Mouse (Mus musculus) hindbrain, postnatal 0 days (tissue): ENCODE data around the gene Tacc2. TPM values are rescaled to one million over a fixed set of nuclear protein-coding genes. Genes with fewer than 3 reads are reported as not detected.

Source experiments
- ATAC-seq: fragments of 200-750 bp; cut with Nextera tagmentation; 2 replicates; pipeline ENCODE4 v1.8.0; 2017; ENCODE audit warnings: mild to moderate bottlenecking, moderate TSS enrichment, moderate library complexity
- DNase-seq: peaks from one replicate; pipeline ENCODE4 v3.0.0-alpha.2; 2015; ENCODE audit warnings: low spot score
- H3K27ac ChIP-seq: fragments of 300-500 bp; sonication (generic); 2 replicates; pipeline ENCODE4 v1.5.1; 2014; ENCODE audit warnings: mild to moderate bottlenecking
- H3K27me3 ChIP-seq: fragments of 300-500 bp; sonication (generic); 2 replicates; pipeline ENCODE4 v1.6.1; 2014; ENCODE audit warnings: low read length, mixed read lengths; ENCODE audit not compliant: insufficient read depth
- H3K36me3 ChIP-seq: fragments of 300-500 bp; sonication (generic); 2 replicates; pipeline ENCODE4 v1.6.1; 2014; ENCODE audit warnings: low read length, mixed read lengths; ENCODE audit not compliant: insufficient read depth
- H3K4me1 ChIP-seq: fragments of 300-500 bp; sonication (generic); 2 replicates; pipeline ENCODE4 v1.6.1; 2014; ENCODE audit warnings: antibody characterized with exemption, low read length, mixed read lengths; ENCODE audit not compliant: insufficient read depth
- H3K4me2 ChIP-seq: fragments of 300-500 bp; sonication (generic); 2 replicates; pipeline ENCODE4 v1.6.1; 2014; ENCODE audit warnings: low read depth, mild to moderate bottlenecking, low read length, moderate library complexity, mixed read lengths
- H3K4me3 ChIP-seq: fragments of 300-500 bp; sonication (generic); 2 replicates; pipeline ENCODE4 v1.5.1; 2014; ENCODE audit warnings: low read length
- H3K9ac ChIP-seq: fragments of 300-500 bp; sonication (generic); replicated peaks from 2 replicates; pipeline ENCODE4 v1.6.1; 2014; ENCODE audit warnings: mild to moderate bottlenecking, low read length, moderate library complexity, mixed read lengths
- H3K9me3 ChIP-seq: fragments of 300-500 bp; sonication (generic); 2 replicates; pipeline ENCODE4 v1.6.1; 2016; ENCODE audit warnings: low read length, mixed read lengths
- CTCF ChIP-seq: IDR thresholded peaks from 2 replicates; pipeline ENCODE4 v1.5.1; 2016; ENCODE audit warnings: antibody characterized with exemption, control low read depth, low read depth
- WGBS: fragments of 180-500 bp; shearing (Covaris S2); extraction: QIAGEN DNeasy Blood & Tissue Kit; methylation state at CpG from one replicate; pipeline ENCODE4 v1.1.7; 2014; 5-methylcytosine and 5-hydroxymethylcytosine counted together
- polyA plus RNA-seq: library from polyadenylated mRNA; unstranded; fragments of >200 nt; fragmentation: Nextera tagmentation; extraction: Ambion mirVana; gene quantifications from 2 replicates; pipeline ENCODE4 v1.2.1, GENCODE M21; 2015
- total RNA-seq: library from RNA; depleted of rRNA; stranded (reverse); fragments of >200 nt; gene quantifications from 2 replicates; pipeline ENCODE4 v1.2.3, GENCODE M21; 2014

Tacc2 gene
- total and polyA plus RNA-seq, 2 experiments from 2014 or later, result 38.4 to 51.8 TPM

- TF ChIP-seq CTCF, result no peak
- Histone ChIP-seq H3K9ac (no peak overlapping the region), H3K4me1 (peaks cover 28% of the 10 kb centered on the region), H3K27ac (no peak overlapping the region), H3K36me3 (no peaks in the 10 kb centered on the region), H3K4me2 (no peak overlapping the region), H3K27me3 (no peaks in the 10 kb centered on the region), H3K9me3 (no peaks in the 10 kb centered on the region), H3K4me3 (no peak overlapping the region)
- no peak for DNase-seq
- ATAC-seq, result no peak
Measured at GRCm38 (mm10) chr7:130698480-130698879, 121.2 kb downstream of the Tacc2 start.

- Histone ChIP-seq H3K4me3 (no peak overlapping the region), H3K9ac (no peak overlapping the region), H3K27me3 (no peaks in the 10 kb centered on the region), H3K27ac (no peak overlapping the region), H3K4me1 (peaks cover 6% of the 10 kb centered on the region; the same call in 1 of the 2 replicates), H3K9me3 (no peaks in the 10 kb centered on the region), H3K36me3 (no peaks in the 10 kb centered on the region), H3K4me2 (no peak overlapping the region)
- TF ChIP-seq CTCF, result no peak
- 57% methylated on average over 1 of the region's 1 CpGs for WGBS
- DNase-seq (no peak), ATAC-seq (no peak)
Measured at GRCm38 (mm10) chr7:130701336-130701735, 124.1 kb downstream of the Tacc2 start.

DNA sequence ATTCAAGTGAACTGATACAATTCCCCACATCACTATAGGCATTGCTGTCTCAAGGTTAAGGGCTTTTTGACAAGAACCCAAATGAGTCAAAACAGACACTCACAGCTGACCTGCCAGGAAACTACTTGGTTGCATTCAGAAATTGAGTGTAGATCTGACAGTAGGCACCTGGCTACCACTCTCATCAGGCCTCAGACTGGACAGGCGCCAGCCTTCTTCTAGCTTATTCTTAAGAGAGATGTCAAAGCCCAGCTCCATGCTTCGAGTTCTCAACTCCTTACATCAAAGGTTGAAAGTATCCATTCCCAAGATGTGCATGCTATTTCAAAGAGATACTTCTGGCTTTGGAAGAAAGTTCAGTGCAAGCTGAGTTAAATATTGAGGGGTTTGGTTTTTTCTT lies 128.0 kb downstream of the Tacc2 start:
- no peak overlapping the region for H3K4me2 ChIP-seq
- H3K27ac ChIP-seq, result no peak overlapping the region
- no peaks in the 10 kb centered on the region for H3K36me3 ChIP-seq
- H3K4me3 ChIP-seq, result no peak overlapping the region
- H3K9ac ChIP-seq, result no peak overlapping the region
- DNase-seq, result no peak
- no peaks in the 10 kb centered on the region for H3K27me3 ChIP-seq
- H3K4me1 ChIP-seq, result peaks cover under 1% of the 10 kb centered on the region; the same call in 1 of the 2 replicates
- no peak for TF ChIP-seq CTCF
- 77% methylated on average over 2 of the region's 2 CpGs for WGBS
- H3K9me3 ChIP-seq, result no peaks in the 10 kb centered on the region
- ATAC-seq, result no peak

DNA sequence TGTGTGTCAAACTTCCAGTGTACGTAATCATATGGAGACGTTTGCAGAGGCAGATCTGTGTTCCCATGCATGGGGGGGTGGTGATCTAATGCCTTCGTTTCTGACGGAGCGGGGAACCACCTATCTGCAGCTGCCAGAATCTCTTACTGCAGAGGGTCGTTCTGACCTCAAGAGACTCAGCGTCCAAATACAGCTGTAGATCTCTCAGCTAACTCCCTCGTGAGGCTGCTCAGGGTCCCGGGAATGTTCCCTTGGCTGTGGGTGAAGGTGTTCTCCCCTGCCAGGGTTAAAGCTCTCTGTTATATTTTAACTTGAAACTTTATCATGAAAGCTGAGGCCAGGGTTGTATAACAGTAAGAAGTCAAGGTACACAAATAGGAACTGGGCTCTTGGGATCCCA lies 131.7 kb downstream of the Tacc2 start:
- Histone ChIP-seq H3K27ac (no peak overlapping the region), H3K9me3 (no peaks in the 10 kb centered on the region), H3K4me1 (peaks cover 17% of the 10 kb centered on the region; the same call in 1 of the 2 replicates), H3K27me3 (no peaks in the 10 kb centered on the region), H3K9ac (no peak overlapping the region), H3K36me3 (no peaks in the 10 kb centered on the region), H3K4me3 (no peak overlapping the region), H3K4me2 (no peak overlapping the region)
- DNase-seq, result no peak
- WGBS, result 53% methylated on average over 9 of the region's 9 CpGs
- ATAC-seq, result no peak
- TF ChIP-seq CTCF, result no peak

- H3K9ac ChIP-seq, result no peak overlapping the region
- H3K4me3 ChIP-seq, result no peak overlapping the region
- H3K4me1 ChIP-seq, result peaks cover 18% of the 10 kb centered on the region; the same call in 1 of the 2 replicates
- no peak overlapping the region for H3K4me2 ChIP-seq
- no peaks in the 10 kb centered on the region for H3K9me3 ChIP-seq
- WGBS, result 38% methylated on average over 9 of the region's 9 CpGs
- DNase-seq (peak; percentile 35), ATAC-seq (no peak)
- H3K36me3 ChIP-seq, result no peaks in the 10 kb centered on the region
- TF ChIP-seq CTCF, result no peak
- H3K27me3 ChIP-seq, result no peaks in the 10 kb centered on the region
- H3K27ac ChIP-seq, result peak overlapping the region; percentile 54; the same call in 1 of the 2 replicates
Measured at GRCm38 (mm10) chr7:130709372-130710274, 132.4 kb downstream of the Tacc2 start.

DNA sequence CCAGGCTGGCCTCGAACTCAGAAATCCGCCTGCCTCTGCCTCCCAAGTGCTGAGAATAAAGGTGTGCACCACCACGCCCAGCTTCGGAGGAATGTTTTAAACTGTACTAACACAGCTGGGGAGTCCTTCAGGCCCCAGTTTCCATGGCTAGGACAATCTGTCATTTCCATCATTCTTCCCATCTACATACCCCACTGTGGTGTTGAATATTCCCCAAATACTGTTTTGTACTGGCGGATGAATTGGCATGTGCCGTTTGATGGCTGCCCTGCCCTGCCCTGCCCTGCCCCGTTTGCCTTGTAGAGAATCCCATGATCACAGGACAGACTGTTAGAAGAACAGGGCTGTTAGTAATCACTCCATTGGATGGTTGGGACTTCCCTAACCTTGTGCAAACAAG lies 134.6 kb downstream of the Tacc2 start:
- no peaks in the 10 kb centered on the region for H3K27me3 ChIP-seq
- no peak for DNase-seq
- H3K36me3 ChIP-seq, result 0 out of 2 replicates have a peak, but pooled peaks cover 2% of the 10 kb centered on the region
- no peak overlapping the region for H3K4me2 ChIP-seq
- no peaks in the 10 kb centered on the region for H3K9me3 ChIP-seq
- TF ChIP-seq CTCF, result no peak
- no peak for ATAC-seq
- WGBS, result 89% methylated on average over 7 of the region's 7 CpGs
- no peak overlapping the region for H3K27ac ChIP-seq
- peaks cover 23% of the 10 kb centered on the region; the same call in 1 of the 2 replicates for H3K4me1 ChIP-seq
- H3K9ac ChIP-seq, result no peak overlapping the region
- no peak overlapping the region for H3K4me3 ChIP-seq

DNA sequence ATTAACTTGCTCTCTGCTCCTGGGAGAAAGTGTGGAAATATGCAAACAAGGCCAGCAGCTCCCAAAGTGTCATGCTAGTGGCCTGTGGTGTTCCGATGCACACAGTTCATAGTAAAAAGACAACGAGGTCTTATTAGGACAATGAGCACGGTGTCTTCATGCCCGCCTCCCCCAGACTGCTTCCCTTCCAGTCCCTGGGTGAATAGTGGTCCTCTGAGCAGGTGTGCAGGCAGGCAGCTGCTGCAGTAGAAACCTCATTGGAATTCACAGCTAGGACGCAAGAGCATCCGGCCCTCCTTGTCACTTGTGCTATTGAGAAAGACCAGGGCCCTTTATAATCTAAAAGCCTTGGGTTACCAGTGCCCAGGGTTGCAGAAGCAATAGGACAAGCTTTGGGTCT lies 136.1 kb downstream of the Tacc2 start:
- H3K4me2 ChIP-seq, result no peak overlapping the region
- ATAC-seq (peak; percentile 43; the same call in 1 of the 2 replicates), DNase-seq (no peak)
- H3K27me3 ChIP-seq, result no peaks in the 10 kb centered on the region
- H3K4me1 ChIP-seq, result peaks cover 23% of the 10 kb centered on the region; the same call in 1 of the 2 replicates
- 37% methylated on average over 6 of the region's 6 CpGs for WGBS
- H3K27ac ChIP-seq, result peak overlapping the region; percentile 23; the same call in 1 of the 2 replicates
- TF ChIP-seq CTCF, result no peak
- peaks cover 14% of the 10 kb centered on the region; the same call in 1 of the 2 replicates for H3K36me3 ChIP-seq
- 0 out of 2 replicates have a peak overlapping the region, but pooled peaks have one; percentile 17 for H3K9ac ChIP-seq
- no peaks in the 10 kb centered on the region for H3K9me3 ChIP-seq
- no peak overlapping the region for H3K4me3 ChIP-seq
